Mouse (Mus musculus) liver, embryonic 11.5 days (tissue): ENCODE measurements around the gene Gm21680. TPM values are rescaled to one million over a fixed set of nuclear protein-coding genes. Genes with fewer than 3 reads are reported as not detected.
"Not testable (repeated sequence)": the region's sequence is repeated elsewhere in the genome, so short reads cannot be mapped to it uniquely, and the experiment has no call there.

Experiments used
- ATAC-seq: fragments of 200-750 bp; cut with Nextera tagmentation; replicated peaks from 2 replicates; pipeline ENCODE4 v1.8.0; 2017; ENCODE audit warnings: moderate number of reproducible peaks, mild to moderate bottlenecking, moderate TSS enrichment, moderate library complexity; ENCODE audit not compliant: low FRiP score
- DNase-seq: peaks from one replicate; pipeline ENCODE4 v3.0.0-alpha.2; 2017; ENCODE audit warnings: low spot score
- H3K27ac ChIP-seq: fragments of 300-500 bp; sonication (generic); 2 replicates; pipeline ENCODE4 v1.5.1; 2014; ENCODE audit warnings: mild to moderate bottlenecking, low read depth, low read length, control low read depth
- H3K27me3 ChIP-seq: fragments of 300-500 bp; sonication (generic); replicated peaks from 2 replicates; pipeline ENCODE4 v1.6.1; 2014; ENCODE audit warnings: low read length, mixed read lengths; ENCODE audit not compliant: control insufficient read depth, insufficient read depth
- H3K36me3 ChIP-seq: fragments of 300-500 bp; sonication (generic); 2 replicates; pipeline ENCODE4 v1.6.1; 2014; ENCODE audit warnings: mild to moderate bottlenecking, low read length, moderate library complexity, mixed read lengths; ENCODE audit not compliant: control insufficient read depth, insufficient read depth
- H3K4me1 ChIP-seq: fragments of 300-500 bp; sonication (generic); replicated peaks from 2 replicates; pipeline ENCODE4 v1.6.1; 2014; ENCODE audit warnings: low read length, mixed read lengths; ENCODE audit not compliant: control insufficient read depth, insufficient read depth
- H3K4me2 ChIP-seq: fragments of 300-500 bp; sonication (generic); 2 replicates; pipeline ENCODE4 v1.6.1; 2014; ENCODE audit warnings: mild to moderate bottlenecking, control low read depth, moderate library complexity
- H3K4me3 ChIP-seq: fragments of 300-500 bp; sonication (generic); 2 replicates; pipeline ENCODE4 v1.5.1; 2014; ENCODE audit warnings: low read depth, low read length, control low read depth
- H3K9ac ChIP-seq: fragments of 300-500 bp; sonication (generic); 2 replicates; pipeline ENCODE4 v1.6.1; 2014; ENCODE audit warnings: low read depth, low read length, control low read depth
- H3K9me3 ChIP-seq: fragments of 300-500 bp; sonication (generic); 2 replicates; pipeline ENCODE4 v1.6.1; 2016; ENCODE audit warnings: low read length, inconsistent platforms, mixed read lengths; ENCODE audit not compliant: control insufficient read depth
- WGBS: fragments of 180-500 bp; shearing (Covaris S2); extraction: QIAGEN DNeasy Blood & Tissue Kit; methylation state at CpG from one replicate; pipeline ENCODE4 v1.1.7; 2014; 5-methylcytosine and 5-hydroxymethylcytosine counted together
- polyA plus RNA-seq: library from polyadenylated mRNA; unstranded; fragments of >200 nt; fragmentation: Nextera tagmentation; extraction: Ambion mirVana; gene quantifications from 2 replicates; pipeline ENCODE4 v1.2.1, GENCODE M21; 2014

Gm21680 gene
- polyA plus RNA-seq, 1 experiment from 2014 or later, result not detected

- not testable (repeated sequence) for H3K27ac ChIP-seq, H3K9ac ChIP-seq, H3K9me3 ChIP-seq, H3K4me2 ChIP-seq, ATAC-seq, H3K4me1 ChIP-seq, H3K4me3 ChIP-seq, DNase-seq, H3K27me3 ChIP-seq, H3K36me3 ChIP-seq
- WGBS, result 38% methylated on average over 2 of the region's 2 CpGs
Measured at GRCm38 (mm10) chr5:25942281-25942680, 30.2 kb downstream of the Gm21680 start, which contains the start of gene Gm21663. Gm21663 (minus strand) TSS chr5:25942381.

Other genes starting within 250 kb of the Gm21680 start
- gene Actr3b, start 212.7 kb downstream of the Gm21680 start, polyA plus RNA-seq, result 2.3 and 2.4 TPM in 2 replicates
- gene Gm21663, start 30.3 kb downstream of the Gm21680 start, polyA plus RNA-seq, result not detected in 2 replicates
- gene Gm21671, start 18.2 kb downstream of the Gm21680 start, polyA plus RNA-seq, result not detected in 2 replicates
- gene Gm21698, start 16.0 kb upstream of the Gm21680 start, polyA plus RNA-seq, result 0.07 TPM in 1 of 2 replicates, not detected in the other
- not detected in 2 replicates for gene Gm1979, start 32.1 kb upstream of the Gm21680 start, polyA plus RNA-seq
- not detected in 2 replicates for gene Gm5862, start 50.3 kb upstream of the Gm21680 start, polyA plus RNA-seq
- gene Speer4a, start 66.9 kb upstream of the Gm21680 start, polyA plus RNA-seq, result 0.11 TPM in 1 of 2 replicates, not detected in the other
- not detected in 2 replicates for gene Gm7347, start 85.9 kb upstream of the Gm21680 start, polyA plus RNA-seq
- not detected in 2 replicates for gene Gm10471, start 116.6 kb upstream of the Gm21680 start, polyA plus RNA-seq
- gene 5031410I06Rik, start 132.7 kb upstream of the Gm21680 start, polyA plus RNA-seq, result 0.07 TPM in 1 of 2 replicates, not detected in the other
- not detected in 2 replicates for gene Gm10220, start 148.8 kb upstream of the Gm21680 start, polyA plus RNA-seq